Mouse (Mus musculus): ENCODE data around the gene Arsa.

Arsa gene

GRCm38 (mm10) chr15:89477091-89477491 is at the start of gene Arsa:
TSS of gene Arsa (minus strand) at chr15:89477425.
- DNase-seq (ENCODE audit: low spot score): no peak

- no peak for DNase-seq (ENCODE audit: low spot score)
Observed at GRCm38 (mm10) chr15:89526776-89527325, 49.6 kb upstream of the Arsa start.

- no peak for DNase-seq (ENCODE audit: low spot score)
Observed at GRCm38 (mm10) chr15:89525896-89526295, 48.7 kb upstream of the Arsa start.

GRCm38 (mm10) chr15:89525464-89525863 is 48.2 kb upstream of the Arsa start:
- DNase-seq (ENCODE audit: low spot score): no peak

GRCm38 (mm10) chr15:89524611-89525415 is 47.6 kb upstream of the Arsa start:
- no peak for DNase-seq (ENCODE audit: low spot score)

- no peak for DNase-seq (ENCODE audit: low spot score)
Observed at GRCm38 (mm10) chr15:89524001-89524571, 46.9 kb upstream of the Arsa start.

GRCm38 (mm10) chr15:89523283-89523832 is 46.1 kb upstream of the Arsa start:
- DNase-seq (ENCODE audit: low spot score): no peak

GRCm38 (mm10) chr15:89522566-89523282 is 45.5 kb upstream of the Arsa start:
- no peak for DNase-seq (ENCODE audit: low spot score)

- no peak for DNase-seq (ENCODE audit: low spot score)
Observed at GRCm38 (mm10) chr15:89521951-89522350, 44.7 kb upstream of the Arsa start.

GRCm38 (mm10) chr15:89512679-89513078 is 35.5 kb upstream of the Arsa start:
- DNase-seq (ENCODE audit: low spot score): no peak

GRCm38 (mm10) chr15:89507751-89508150 is 30.5 kb upstream of the Arsa start:
- DNase-seq (ENCODE audit: low spot score): no peak

GRCm38 (mm10) chr15:89504838-89505237 is 27.6 kb upstream of the Arsa start:
- no peak for DNase-seq (ENCODE audit: low spot score)

- DNase-seq (ENCODE audit: low spot score): no peak
Observed at GRCm38 (mm10) chr15:89501321-89501720, 24.1 kb upstream of the Arsa start.

GRCm38 (mm10) chr15:89500221-89500791 is 23.1 kb upstream of the Arsa start:
- no peak for DNase-seq (ENCODE audit: low spot score)

GRCm38 (mm10) chr15:89499784-89500220 is 22.6 kb upstream of the Arsa start:
- peak; percentile 38 for DNase-seq (ENCODE audit: low spot score)

GRCm38 (mm10) chr15:89498961-89499688 is 21.9 kb upstream of the Arsa start, which contains the start of gene Shank3:
TSS of gene Shank3 (plus strand) at chr15:89499623.
- DNase-seq (ENCODE audit: low spot score): no peak

- peak; percentile 24 for DNase-seq (ENCODE audit: low spot score)
Observed at GRCm38 (mm10) chr15:89498049-89498960, 21.1 kb upstream of the Arsa start.

GRCm38 (mm10) chr15:89497391-89498048 is 20.3 kb upstream of the Arsa start:
- DNase-seq (ENCODE audit: low spot score): no peak

- DNase-seq (ENCODE audit: low spot score): no peak
Observed at GRCm38 (mm10) chr15:89496841-89497240, 19.6 kb upstream of the Arsa start.

GRCm38 (mm10) chr15:89496131-89496530 is 18.9 kb upstream of the Arsa start:
- no peak for DNase-seq (ENCODE audit: low spot score)
